Mouse (Mus musculus) kidney, adult 2 months (tissue): Measurements from ENCODE around the gene Slc22a15.

ENCODE experiments used
- CTCF ChIP-seq: fragments of 200-500 bp; conservative IDR thresholded peaks from 2 replicates; pipeline ENCODE4 v1.5.1; 2011; ENCODE audit warnings: low read depth, mild to moderate bottlenecking, control low read depth, low read length, moderate library complexity, mixed read lengths; ENCODE audit not compliant: insufficient read depth, insufficient read length
- POLR2A ChIP-seq: fragments of 200-500 bp; IDR thresholded peaks from one replicate; pipeline ENCODE4 v1.6.1; 2011; ENCODE audit warnings: low read depth, low read length, control low read depth

DNA sequence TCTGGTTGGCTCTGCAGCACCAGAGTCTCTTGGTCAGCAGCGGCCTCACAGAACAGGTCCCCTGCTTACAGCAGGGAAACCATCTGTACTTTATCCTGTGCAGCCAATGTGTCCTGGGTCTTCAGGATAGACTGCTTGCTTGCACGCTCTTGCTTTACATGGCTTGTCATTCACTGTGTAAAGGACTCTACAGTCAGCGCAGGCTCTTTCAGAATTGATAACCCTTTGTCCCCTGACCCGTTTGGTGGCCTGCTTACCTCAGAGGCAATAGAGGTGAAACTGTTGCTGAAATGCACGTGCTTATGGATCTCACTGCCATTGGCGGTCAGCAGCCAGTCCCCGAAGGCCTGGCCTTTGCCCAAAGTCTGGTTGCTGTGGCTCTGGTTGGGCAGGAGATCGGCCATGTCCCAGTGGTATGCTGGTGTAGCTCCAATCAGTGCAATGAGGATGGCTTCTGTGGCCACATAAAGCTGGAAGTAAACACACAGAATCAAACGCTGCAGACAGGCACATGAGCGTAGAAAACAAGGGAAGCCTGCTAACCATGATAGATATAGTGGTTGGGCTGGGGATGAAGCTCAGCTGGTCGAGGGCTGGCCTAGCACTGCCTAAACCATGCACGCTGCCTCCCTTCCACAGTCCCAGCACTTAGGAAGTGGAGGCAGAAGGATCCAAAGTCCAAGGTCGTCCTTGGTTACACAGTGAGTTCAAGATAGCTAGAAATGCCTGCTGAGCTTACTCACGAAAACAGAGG is 9.0 kb downstream of the Slc22a15 start:
- no peak for TF ChIP-seq CTCF
- TF ChIP-seq POLR2A: no peak
